21 mouse cellular contexts compared by ENCODE assay signal in genomic region chr16:35759401-35759800, GRCm38 (mm10). TPM values are rescaled to one million over a fixed set of nuclear protein-coding genes. Genes with fewer than 3 reads are reported as not detected.
DNase-seq lines count a peak whose midpoint lies in the region; ATAC-seq lines count a peak whose summit lies in the region.
"Had no signal": no experiment of that assay in that cellular context is flagged by ENCODE, and none has a peak within 500 bp of the region (broad histone marks: within the 10 kb centered on the region; RNA-seq: fewer than 3 reads in every experiment).

No protein-coding gene starts in this region.

- H3K4me2 ChIP-seq in liver, embryonic 13.5 days, result no peak overlapping the region
- no peak overlapping the region for H3K4me2 ChIP-seq in liver, embryonic 12.5 days
- no peak overlapping the region for H3K4me2 ChIP-seq in midbrain, embryonic 11.5 days
- no peak overlapping the region for H3K4me2 ChIP-seq in midbrain, embryonic 14.5 days (ENCODE audit: low read length)
- H3K4me2 ChIP-seq in hindbrain, embryonic 11.5 days (replicated peaks; ENCODE audit: low read depth, low read length), result no peak overlapping the region
- H3K4me2 ChIP-seq: embryonic facial prominence, embryonic 12.5 days; forebrain, embryonic 13.5 days; forebrain, embryonic 15.5 days had no signal

- no peak overlapping the region for H3K9ac ChIP-seq in liver, embryonic 13.5 days
- H3K9ac ChIP-seq in liver, embryonic 12.5 days, result no peak overlapping the region
- no peak overlapping the region for H3K9ac ChIP-seq in midbrain, embryonic 11.5 days (ENCODE audit: low read length)
- no peak overlapping the region for H3K9ac ChIP-seq in midbrain, embryonic 14.5 days (replicated peaks; ENCODE audit: low read length)
- H3K9ac ChIP-seq in hindbrain, embryonic 11.5 days (ENCODE audit: low read depth, low read length), result no peak overlapping the region
- H3K9ac ChIP-seq: embryonic facial prominence, embryonic 12.5 days; forebrain, embryonic 13.5 days; forebrain, embryonic 15.5 days; forebrain, postnatal 0 days had no signal

- H3K27ac ChIP-seq in liver, embryonic 13.5 days, result peak overlapping the region; percentile 13; the same call in 1 of the 2 replicates
- no peak overlapping the region for H3K27ac ChIP-seq in liver, embryonic 12.5 days
- H3K27ac ChIP-seq in midbrain, embryonic 11.5 days (ENCODE audit: low read depth, low read length), result no peak overlapping the region
- no peak overlapping the region for H3K27ac ChIP-seq in midbrain, embryonic 14.5 days (replicated peaks; ENCODE audit: low read depth, low read length)
- H3K27ac ChIP-seq in hindbrain, embryonic 11.5 days (ENCODE audit: low read depth, low read length), result no peak overlapping the region
- H3K27ac ChIP-seq: embryonic facial prominence, embryonic 10.5 days; embryonic facial prominence, embryonic 12.5 days; forebrain, embryonic 13.5 days; forebrain, embryonic 15.5 days had no signal

- no peak overlapping the region for H3K4me3 ChIP-seq in liver, embryonic 13.5 days (replicated peaks)
- no peak overlapping the region for H3K4me3 ChIP-seq in liver, embryonic 12.5 days
- H3K4me3 ChIP-seq in midbrain, embryonic 11.5 days (ENCODE audit: low read depth, low read length), result no peak overlapping the region
- no peak overlapping the region for H3K4me3 ChIP-seq in midbrain, embryonic 14.5 days (replicated peaks; ENCODE audit: low read depth, low read length)
- H3K4me3 ChIP-seq in hindbrain, embryonic 11.5 days (ENCODE audit: low read depth, low read length), result no peak overlapping the region
- H3K4me3 ChIP-seq: embryonic facial prominence, embryonic 10.5 days; embryonic facial prominence, embryonic 12.5 days; forebrain, embryonic 13.5 days; forebrain, embryonic 15.5 days had no signal

- ATAC-seq in liver, embryonic 13.5 days (ENCODE audit: low read depth), result no peak
- no peak for ATAC-seq in liver, embryonic 12.5 days
- no peak for ATAC-seq in midbrain, embryonic 11.5 days (ENCODE audit: low FRiP score)
- no peak for ATAC-seq in midbrain, embryonic 14.5 days (ENCODE audit: low FRiP score, low TSS enrichment)
- peak; percentile 46; the same call in 1 of the 2 replicates for ATAC-seq in megakaryocyte, adult 5-6 weeks (ENCODE audit: poor library complexity, severe bottlenecking)
- ATAC-seq in hindbrain, embryonic 11.5 days (ENCODE audit: low FRiP score), result no peak
- ATAC-seq: activated CD4-positive, CD25-positive, alpha-beta regulatory T cell, adult 4 months; forebrain, embryonic 13.5 days; forebrain, embryonic 15.5 days; forebrain, postnatal 0 days; Patski had no signal

- H3K36me3 ChIP-seq in liver, embryonic 13.5 days, result no peaks in the 10 kb centered on the region
- no peaks in the 10 kb centered on the region for H3K36me3 ChIP-seq in liver, embryonic 12.5 days
- H3K36me3 ChIP-seq in midbrain, embryonic 11.5 days (ENCODE audit: control insufficient read depth, insufficient read depth, low read length), result no peaks in the 10 kb centered on the region
- no peaks in the 10 kb centered on the region for H3K36me3 ChIP-seq in midbrain, embryonic 14.5 days (ENCODE audit: control insufficient read depth, insufficient read depth, low read length)
- no peaks in the 10 kb centered on the region for H3K36me3 ChIP-seq in hindbrain, embryonic 11.5 days (ENCODE audit: control insufficient read depth, insufficient read depth, low read length)
- H3K36me3 ChIP-seq: embryonic facial prominence, embryonic 10.5 days; embryonic facial prominence, embryonic 12.5 days; forebrain, embryonic 15.5 days had no signal

- WGBS in liver, embryonic 13.5 days (ENCODE audit: insufficient replicate concordance), result 59% methylated on average over 5 of the region's 5 CpGs
- 67% methylated on average over 5 of the region's 5 CpGs for WGBS in liver, embryonic 12.5 days (ENCODE audit: insufficient replicate concordance)
- WGBS in midbrain, embryonic 11.5 days, result 89% methylated on average over 5 of the region's 5 CpGs
- WGBS in midbrain, embryonic 14.5 days, result 92% methylated on average over 5 of the region's 5 CpGs
- WGBS in hindbrain, embryonic 11.5 days, result 91% methylated on average over 5 of the region's 5 CpGs

- no peaks in the 10 kb centered on the region for H3K9me3 ChIP-seq in liver, embryonic 13.5 days (replicated peaks)
- H3K9me3 ChIP-seq in liver, embryonic 12.5 days (replicated peaks), result no peaks in the 10 kb centered on the region
- no peaks in the 10 kb centered on the region for H3K9me3 ChIP-seq in midbrain, embryonic 11.5 days (ENCODE audit: control insufficient read depth, low read length)
- no peaks in the 10 kb centered on the region for H3K9me3 ChIP-seq in midbrain, embryonic 14.5 days (ENCODE audit: control insufficient read depth, low read length)
- H3K9me3 ChIP-seq in hindbrain, embryonic 11.5 days (ENCODE audit: control insufficient read depth, low read length), result no peaks in the 10 kb centered on the region
- H3K9me3 ChIP-seq: embryonic facial prominence, embryonic 12.5 days; forebrain, embryonic 13.5 days; forebrain, embryonic 15.5 days had no signal

- DNase-seq in liver, embryonic 13.5 days, result no peak
- DNase-seq in midbrain, embryonic 11.5 days (ENCODE audit: low spot score, missing footprints), result peak; percentile 56
- DNase-seq in midbrain, embryonic 14.5 days, result no peak
- DNase-seq in hindbrain, embryonic 11.5 days (ENCODE audit: low spot score), result no peak
- DNase-seq: adrenal gland, adult 8-10 months; adrenal gland, postnatal 14 days; adrenal gland, postnatal 36 days; cerebellum, adult 11-12 months; cerebellum, adult 2 months; cerebellum, adult 9-10 months; cerebellum, postnatal 10 days; cerebellum, postnatal 25 days; forebrain, postnatal 0 days had no signal

- H3K27me3 ChIP-seq in liver, embryonic 13.5 days, result no peaks in the 10 kb centered on the region
- no peaks in the 10 kb centered on the region for H3K27me3 ChIP-seq in liver, embryonic 12.5 days (replicated peaks)
- no peaks in the 10 kb centered on the region for H3K27me3 ChIP-seq in midbrain, embryonic 11.5 days (ENCODE audit: control insufficient read depth, insufficient read depth, low read length)
- no peaks in the 10 kb centered on the region for H3K27me3 ChIP-seq in midbrain, embryonic 14.5 days (ENCODE audit: control insufficient read depth, insufficient read depth, low read length)
- H3K27me3 ChIP-seq in hindbrain, embryonic 11.5 days (ENCODE audit: control insufficient read depth, insufficient read depth, low read length), result no peaks in the 10 kb centered on the region
- H3K27me3 ChIP-seq: embryonic facial prominence, embryonic 12.5 days; forebrain, embryonic 13.5 days; forebrain, embryonic 15.5 days; Patski had no signal

- H3K4me1 ChIP-seq in liver, embryonic 13.5 days (replicated peaks), result peaks cover 78% of the 10 kb centered on the region
- H3K4me1 ChIP-seq in liver, embryonic 12.5 days, result peaks cover 64% of the 10 kb centered on the region
- H3K4me1 ChIP-seq in midbrain, embryonic 11.5 days (ENCODE audit: control insufficient read depth, insufficient read depth, low read length), result no peaks in the 10 kb centered on the region
- H3K4me1 ChIP-seq in midbrain, embryonic 14.5 days (ENCODE audit: control insufficient read depth, insufficient read depth, low read length), result no peaks in the 10 kb centered on the region
- no peaks in the 10 kb centered on the region for H3K4me1 ChIP-seq in hindbrain, embryonic 11.5 days (replicated peaks; ENCODE audit: control insufficient read depth, insufficient read depth, low read length)
- H3K4me1 ChIP-seq: embryonic facial prominence, embryonic 10.5 days; embryonic facial prominence, embryonic 12.5 days; forebrain, embryonic 13.5 days had no signal

RNA-seq across cellular contexts. Expression of gene Dirc2, which starts 9.8 kb away (rescaled TPM):
- 4.6 and 4.9 TPM in 2 replicates for polyA plus RNA-seq in liver, embryonic 13.5 days (2015; fragmentation: Nextera tagmentation; extraction: Ambion mirVana)
- 7.1 and 7.8 TPM in 2 replicates for polyA plus RNA-seq in liver, embryonic 12.5 days (2016; fragmentation: Nextera tagmentation; extraction: Ambion mirVana)
- 17.5 and 19.3 TPM in 2 replicates for polyA plus RNA-seq in midbrain, embryonic 11.5 days (2014; fragmentation: Nextera tagmentation; extraction: Ambion mirVana)
- polyA plus RNA-seq in midbrain, embryonic 14.5 days (2014; fragmentation: Nextera tagmentation; extraction: Ambion mirVana), result 40.5 and 44.5 TPM in 2 replicates
- 17.8 and 23.2 TPM in 2 replicates for total RNA-seq in megakaryocyte, adult 5-6 weeks (2015)
- total RNA-seq in megakaryocyte, adult 5-6 weeks (2017), result 13.0 and 14.1 TPM in 2 replicates
- polyA plus RNA-seq in hindbrain, embryonic 11.5 days (2014; fragmentation: Nextera tagmentation; extraction: Ambion mirVana), result 20.1 and 21.1 TPM in 2 replicates

RNA-seq across cellular contexts. Expression of gene Hspbap1, which starts 10.8 kb away (rescaled TPM):
- 20.2 and 21.9 TPM in 2 replicates for polyA plus RNA-seq in liver, embryonic 13.5 days (2015; fragmentation: Nextera tagmentation; extraction: Ambion mirVana)
- 22.4 and 23.0 TPM in 2 replicates for polyA plus RNA-seq in liver, embryonic 12.5 days (2016; fragmentation: Nextera tagmentation; extraction: Ambion mirVana)
- 21.5 and 22.7 TPM in 2 replicates for polyA plus RNA-seq in midbrain, embryonic 11.5 days (2014; fragmentation: Nextera tagmentation; extraction: Ambion mirVana)
- 13.4 and 18.1 TPM in 2 replicates for polyA plus RNA-seq in midbrain, embryonic 14.5 days (2014; fragmentation: Nextera tagmentation; extraction: Ambion mirVana)
- total RNA-seq in megakaryocyte, adult 5-6 weeks (2015), result 6.6 and 7.3 TPM in 2 replicates
- total RNA-seq in megakaryocyte, adult 5-6 weeks (2017), result 6.1 and 6.7 TPM in 2 replicates
- 24.7 and 25.2 TPM in 2 replicates for polyA plus RNA-seq in hindbrain, embryonic 11.5 days (2014; fragmentation: Nextera tagmentation; extraction: Ambion mirVana)
